Mouse (Mus musculus): ENCODE data around the gene Wnt8b.

DNA sequence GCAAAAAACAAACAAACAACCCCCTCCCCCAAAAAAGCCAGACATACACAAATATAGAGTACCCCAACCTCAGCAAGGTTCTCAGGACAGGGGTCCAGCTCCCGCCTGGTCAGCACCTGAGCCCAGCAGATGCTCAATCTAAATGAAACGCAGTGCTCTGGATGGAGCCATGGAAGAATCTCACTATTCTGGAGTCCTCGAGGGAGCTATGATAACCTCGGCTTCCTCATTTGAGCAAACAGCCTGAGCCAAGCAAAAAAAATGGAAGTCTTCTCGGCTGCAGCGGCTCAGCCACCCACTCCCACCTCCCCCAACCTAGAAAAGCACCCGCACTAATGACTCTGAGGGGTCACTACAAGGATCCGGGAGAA is 61.2 kb downstream of the Wnt8b start:
- no peak for TF ChIP-seq CTCF (IDR thresholded peaks at IDR 0.05; ENCODE audit: extremely low read depth, insufficient read length, insufficient replicate concordance, low read depth, low read length)
- no peak for TF ChIP-seq POLR2A (IDR thresholded peaks at IDR 0.05; ENCODE audit: low read depth, low read length)

Measured in small intestine, adult 2 months (tissue).